Mouse (Mus musculus) neural tube, embryonic 11.5 days (tissue): ENCODE data around the gene Dalrd3. TPM values are rescaled to one million over a fixed set of nuclear protein-coding genes. Genes with fewer than 3 reads are reported as not detected.
A peak's percentile ranks its signal among the peaks of the same experiment; 100 is the strongest.
"Not testable (repeated sequence)": the region's sequence is repeated elsewhere in the genome, so short reads cannot be mapped to it uniquely, and the experiment has no call there.

Experiments
- ATAC-seq: fragments of 200-750 bp; cut with Nextera tagmentation; 2 replicates; pipeline ENCODE4 v1.8.0; 2017; ENCODE audit warnings: moderate number of reproducible peaks, mild to moderate bottlenecking, moderate TSS enrichment, moderate library complexity; ENCODE audit not compliant: insufficient read depth, low FRiP score, low TSS enrichment
- DNase-seq: peaks from one replicate; pipeline ENCODE4 v3.0.0-alpha.2; 2015; ENCODE audit warnings: low spot score
- H3K27ac ChIP-seq: fragments of 300-500 bp; sonication (generic); 2 replicates; pipeline ENCODE4 v1.5.1; 2014; ENCODE audit warnings: low read depth, mild to moderate bottlenecking, low read length
- H3K27me3 ChIP-seq: fragments of 300-500 bp; sonication (generic); 2 replicates; pipeline ENCODE4 v1.6.1; 2014; ENCODE audit warnings: mild to moderate bottlenecking, low read length, mixed read lengths; ENCODE audit not compliant: control insufficient read depth, insufficient read depth
- H3K36me3 ChIP-seq: fragments of 300-500 bp; sonication (generic); 2 replicates; pipeline ENCODE4 v1.6.1; 2014; ENCODE audit warnings: mild to moderate bottlenecking, low read length, moderate library complexity, mixed read lengths; ENCODE audit not compliant: control insufficient read depth, insufficient read depth
- H3K4me1 ChIP-seq: fragments of 300-500 bp; sonication (generic); 2 replicates; pipeline ENCODE4 v1.6.1; 2014; ENCODE audit warnings: low read length, mixed read lengths; ENCODE audit not compliant: control insufficient read depth, insufficient read depth
- H3K4me2 ChIP-seq: fragments of 300-500 bp; sonication (generic); 2 replicates; pipeline ENCODE4 v1.6.1; 2014; ENCODE audit warnings: low read depth, mild to moderate bottlenecking, moderate library complexity
- H3K4me3 ChIP-seq: fragments of 300-500 bp; sonication (generic); 2 replicates; pipeline ENCODE4 v1.5.1; 2014; ENCODE audit warnings: low read depth, low read length
- H3K9ac ChIP-seq: fragments of 300-500 bp; sonication (generic); 2 replicates; pipeline ENCODE4 v1.6.1; 2014; ENCODE audit warnings: mild to moderate bottlenecking, low read length
- H3K9me3 ChIP-seq: fragments of 300-500 bp; sonication (generic); 2 replicates; pipeline ENCODE4 v1.6.1; 2016; ENCODE audit warnings: low read length; ENCODE audit not compliant: control insufficient read depth
- WGBS: fragments of 180-500 bp; shearing (Covaris S2); extraction: QIAGEN DNeasy Blood & Tissue Kit; methylation state at CpG from one replicate; pipeline ENCODE4 v1.1.7; 2014; 5-methylcytosine and 5-hydroxymethylcytosine counted together
- microRNA counts: library from miRNA; unstranded; fragments of <30 nt; microRNA quantifications from one replicate; lab custom pipeline; 2015
- microRNA-seq: library from miRNA; unstranded; fragments of <30 nt; microRNA quantifications from one replicate; pipeline ENCODE4, GENCODE M21; 2016
- polyA plus RNA-seq: library from polyadenylated mRNA; unstranded; fragments of >200 nt; fragmentation: Nextera tagmentation; extraction: Ambion mirVana; gene quantifications from 2 replicates; pipeline ENCODE4 v1.2.1, GENCODE M21; 2014

The Dalrd3 gene
- polyA plus RNA-seq, 1 experiment from 2014 or later, result 190 TPM

GRCm38 (mm10) chr9:108599021-108599566 lies 29.4 kb downstream of the Dalrd3 start:
- peaks cover 4% of the 10 kb centered on the region for H3K36me3 ChIP-seq
- H3K4me3 ChIP-seq, result no peak overlapping the region
- 77% methylated on average over 4 of the region's 4 CpGs for WGBS
- no peaks in the 10 kb centered on the region for H3K4me1 ChIP-seq
- no peak for ATAC-seq
- H3K9ac ChIP-seq, result no peak overlapping the region
- H3K27ac ChIP-seq, result no peak overlapping the region
- peak; percentile 98 for DNase-seq
- H3K27me3 ChIP-seq, result no peaks in the 10 kb centered on the region
- H3K9me3 ChIP-seq, result no peaks in the 10 kb centered on the region
- H3K4me2 ChIP-seq, result no peak overlapping the region

- Histone ChIP-seq H3K4me2 (no peak overlapping the region), H3K36me3 (peaks cover 7% of the 10 kb centered on the region), H3K4me1 (no peaks in the 10 kb centered on the region), H3K27me3 (no peaks in the 10 kb centered on the region), H3K9ac (no peak overlapping the region), H3K27ac (no peak overlapping the region), H3K9me3 (no peaks in the 10 kb centered on the region), H3K4me3 (no peak overlapping the region)
- DNase-seq (no peak), ATAC-seq (no peak)
- 55% methylated on average over 2 of the region's 2 CpGs for WGBS
Measured at GRCm38 (mm10) chr9:108600011-108600410, 30.3 kb downstream of the Dalrd3 start.

- Histone ChIP-seq H3K4me3 (no peak overlapping the region), H3K4me2 (no peak overlapping the region), H3K36me3 (peaks cover 10% of the 10 kb centered on the region), H3K27me3 (no peaks in the 10 kb centered on the region), H3K9me3 (no peaks in the 10 kb centered on the region), H3K27ac (no peak overlapping the region), H3K4me1 (no peaks in the 10 kb centered on the region), H3K9ac (no peak overlapping the region)
- DNase-seq (no peak), ATAC-seq (no peak)
- 76% methylated on average over 4 of the region's 4 CpGs for WGBS
Measured at GRCm38 (mm10) chr9:108601986-108602385, 32.3 kb downstream of the Dalrd3 start.

- H3K9me3 ChIP-seq, ATAC-seq, H3K9ac ChIP-seq, H3K27me3 ChIP-seq, H3K4me2 ChIP-seq, H3K27ac ChIP-seq, H3K4me1 ChIP-seq, DNase-seq, H3K4me3 ChIP-seq: not testable (repeated sequence)
- 87% methylated on average over 5 of the region's 5 CpGs for WGBS
- H3K36me3 ChIP-seq, result peaks cover 26% of the 10 kb centered on the region
Measured at GRCm38 (mm10) chr9:108607929-108608328, 38.2 kb downstream of the Dalrd3 start.

GRCm38 (mm10) chr9:108608889-108609288 lies 39.2 kb downstream of the Dalrd3 start:
- Histone ChIP-seq H3K4me1 (no peaks in the 10 kb centered on the region), H3K27me3 (no peaks in the 10 kb centered on the region), H3K27ac (no peak overlapping the region), H3K9ac (no peak overlapping the region), H3K4me2 (no peak overlapping the region), H3K36me3 (peaks cover 23% of the 10 kb centered on the region), H3K9me3 (no peaks in the 10 kb centered on the region), H3K4me3 (no peak overlapping the region)
- 90% methylated on average over 4 of the region's 4 CpGs for WGBS
- no peak for DNase-seq
- ATAC-seq, result no peak

- peaks cover 16% of the 10 kb centered on the region for H3K36me3 ChIP-seq
- 93% methylated on average over 10 of the region's 10 CpGs for WGBS
- H3K9ac ChIP-seq, result no peak overlapping the region
Measured at GRCm38 (mm10) chr9:108611488-108611887, 41.8 kb downstream of the Dalrd3 start.

GRCm38 (mm10) chr9:108617301-108617700 lies 47.6 kb downstream of the Dalrd3 start:
- H3K9me3 ChIP-seq, result no peaks in the 10 kb centered on the region
- no peak overlapping the region for H3K4me3 ChIP-seq
- DNase-seq, result no peak
- H3K36me3 ChIP-seq, result peaks cover 6% of the 10 kb centered on the region
- no peak overlapping the region for H3K9ac ChIP-seq
- no peaks in the 10 kb centered on the region for H3K4me1 ChIP-seq
- ATAC-seq, result no peak
- no peaks in the 10 kb centered on the region for H3K27me3 ChIP-seq
- 96% methylated on average over 1 of the region's 1 CpGs for WGBS
- no peak overlapping the region for H3K4me2 ChIP-seq
- no peak overlapping the region for H3K27ac ChIP-seq

More at GRCm38 (mm10) chr9:108611488-108611887, 41.8 kb downstream of the Dalrd3 start:
- H3K4me1 ChIP-seq, result no peaks in the 10 kb centered on the region
- no peaks in the 10 kb centered on the region for H3K9me3 ChIP-seq
- no peaks in the 10 kb centered on the region for H3K27me3 ChIP-seq
- H3K27ac ChIP-seq, result no peak overlapping the region
- no peak for DNase-seq
- H3K4me3 ChIP-seq, result no peak overlapping the region
- no peak for ATAC-seq
- H3K4me2 ChIP-seq, result no peak overlapping the region

MicroRNAs encoded within 50 kb of the gene (microRNA counts, 519-probe panel; counts per million panel counts)
- microRNA mmu-miR-191 (lab: Ali Mortazavi, UCI) (4,257 counts per million, percentile 78 among the panel's probes with 10 or more counts), microRNA mmu-miR-425 (lab: Ali Mortazavi, UCI) (2,973 counts per million, percentile 64 among the panel's probes with 10 or more counts)

Small RNAs within 50 kb of the gene (microRNA-seq; reads per million reads assigned to microRNA genes)
- gene Gm24083 (not detected), gene Mir191 (not detected), gene Mir425 (1,413 reads per million, percentile 81 among the genes with 10 or more reads in this experiment)

Other genes with a start within 250 kb of the Dalrd3 start
- gene Gpx1, start 231.0 kb upstream of the Dalrd3 start, polyA plus RNA-seq, result 700 and 705 TPM in 2 replicates
- gene Usp4, start 222.0 kb upstream of the Dalrd3 start, polyA plus RNA-seq, result 141 and 145 TPM in 2 replicates
- 0.84 and 1.3 TPM in 2 replicates for gene 1700102P08Rik, start 177.1 kb upstream of the Dalrd3 start, polyA plus RNA-seq
- gene Ccdc36, start 141.4 kb upstream of the Dalrd3 start, polyA plus RNA-seq, result 0.62 and 0.77 TPM in 2 replicates
- gene BC048562, start 133.4 kb upstream of the Dalrd3 start, polyA plus RNA-seq, result not detected in 2 replicates
- gene Ccdc71, start 109.4 kb upstream of the Dalrd3 start, polyA plus RNA-seq, result 50.2 and 58.2 TPM in 2 replicates
- 25.4 and 28.9 TPM in 2 replicates for gene Klhdc8b, start 108.3 kb upstream of the Dalrd3 start, polyA plus RNA-seq
- 17.2 and 18.1 TPM in 2 replicates for gene Lamb2, start 90.2 kb upstream of the Dalrd3 start, polyA plus RNA-seq
- 73.8 and 79.9 TPM in 2 replicates for gene Usp19, start 79.3 kb upstream of the Dalrd3 start, polyA plus RNA-seq
- gene Qars, start 62.2 kb upstream of the Dalrd3 start, polyA plus RNA-seq, result 120 and 129 TPM in 2 replicates
- 164 and 169 TPM in 2 replicates for gene Qrich1, start 53.1 kb upstream of the Dalrd3 start, polyA plus RNA-seq
- gene Impdh2, start 9.6 kb upstream of the Dalrd3 start, polyA plus RNA-seq, result 179 and 189 TPM in 2 replicates
- gene Ndufaf3, start 2.5 kb upstream of the Dalrd3 start, polyA plus RNA-seq, result 52.1 and 58.2 TPM in 2 replicates
- 166 and 179 TPM in 2 replicates for gene Wdr6, start 8.9 kb downstream of the Dalrd3 start, polyA plus RNA-seq
- 10.5 and 11.7 TPM in 2 replicates for gene P4htm, start 27.8 kb downstream of the Dalrd3 start, polyA plus RNA-seq
- 54.8 and 55.9 TPM in 2 replicates for gene Arih2, start 79.5 kb downstream of the Dalrd3 start, polyA plus RNA-seq
- gene Slc25a20, start 92.2 kb downstream of the Dalrd3 start, polyA plus RNA-seq, result 31.0 and 32.8 TPM in 2 replicates
- gene Prkar2a, start 119.4 kb downstream of the Dalrd3 start, polyA plus RNA-seq, result 64.6 and 69.0 TPM in 2 replicates
- 121 and 129 TPM in 2 replicates for gene Ip6k2, start 213.9 kb downstream of the Dalrd3 start, polyA plus RNA-seq
- 14.5 and 15.5 TPM in 2 replicates for gene Nckipsd, start 238.5 kb downstream of the Dalrd3 start, polyA plus RNA-seq